Mouse (Mus musculus): Measurements from ENCODE around the gene Snhg11. TPM values are rescaled to one million over a fixed set of nuclear protein-coding genes. Genes with fewer than 3 reads are reported as not detected.
"Not testable (repeated sequence)": the region's sequence is repeated elsewhere in the genome, so short reads cannot be mapped to it uniquely, and the experiment has no call there.

The Snhg11 gene
- total RNA-seq, 2 experiments from 2014 or later, result 0.15 to 0.26 TPM

DNA sequence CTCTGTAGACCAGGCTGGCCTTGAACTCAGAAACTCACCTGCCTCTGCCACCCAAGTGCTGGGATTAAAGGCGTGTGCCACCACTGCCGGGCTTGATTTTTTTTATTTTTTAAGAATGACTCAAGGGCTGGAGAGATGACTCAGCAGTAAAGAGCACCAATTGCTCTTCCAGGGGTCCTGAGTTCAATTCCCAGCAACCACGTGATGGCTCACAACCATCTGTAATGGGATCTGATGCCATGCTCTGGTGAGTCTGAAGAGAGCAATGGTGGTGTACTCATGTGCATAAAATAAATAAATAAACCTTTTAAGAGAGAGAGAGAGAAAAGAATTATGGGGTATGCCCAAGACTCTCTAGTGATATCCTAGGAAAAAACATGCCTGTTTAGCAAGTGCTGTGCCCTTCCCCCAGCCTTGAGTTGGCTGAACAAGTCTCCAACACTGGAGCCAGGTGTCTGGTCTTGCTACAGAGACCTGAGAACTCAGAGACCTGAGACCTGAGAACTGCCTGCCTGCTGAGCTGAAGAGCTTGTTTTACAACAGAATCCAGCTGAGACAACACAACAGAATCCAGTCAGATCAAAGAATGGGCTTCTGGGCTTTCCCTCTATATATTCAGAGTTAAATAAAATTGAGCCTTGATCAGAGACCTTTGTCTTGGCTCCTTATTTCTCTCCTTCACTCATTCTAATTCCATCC, 5.8 kb upstream of the Snhg11 start:
- DNase-seq, result no peak

DNA sequence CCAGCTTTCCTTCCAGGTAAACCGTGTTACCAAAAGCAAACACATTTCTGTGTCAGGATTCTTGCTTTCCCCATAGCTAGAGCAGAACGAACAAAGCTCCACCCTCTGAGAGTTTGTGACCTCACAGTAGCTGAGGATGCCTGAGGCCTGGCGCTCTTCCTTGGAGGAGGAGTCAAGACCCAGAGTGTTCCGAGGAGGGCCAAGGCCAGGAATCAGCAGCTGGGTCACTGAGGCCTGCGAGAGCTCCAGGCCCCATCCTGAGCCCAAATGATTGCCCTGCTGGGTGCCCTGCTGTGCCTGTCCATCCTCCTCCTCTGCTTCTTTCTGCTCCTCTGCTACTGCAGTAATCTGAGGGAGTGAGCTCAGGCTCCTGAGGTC, 5.3 kb upstream of the Snhg11 start:
- DNase-seq, result no peak

- DNase-seq, result no peak
Observed at GRCm38 (mm10) chr2:158373061-158373460, 2.4 kb upstream of the Snhg11 start.

- no peak for DNase-seq
Observed at GRCm38 (mm10) chr2:158373516-158373915, 1.9 kb upstream of the Snhg11 start.

- no peak for DNase-seq
Observed at GRCm38 (mm10) chr2:158376123-158376687, 767 bp downstream of the Snhg11 start.

- no peak for DNase-seq
Observed at GRCm38 (mm10) chr2:158376798-158377197, 1.4 kb downstream of the Snhg11 start.

GRCm38 (mm10) chr2:158377811-158378210, 2.4 kb downstream of the Snhg11 start:
- DNase-seq, result no peak

DNA sequence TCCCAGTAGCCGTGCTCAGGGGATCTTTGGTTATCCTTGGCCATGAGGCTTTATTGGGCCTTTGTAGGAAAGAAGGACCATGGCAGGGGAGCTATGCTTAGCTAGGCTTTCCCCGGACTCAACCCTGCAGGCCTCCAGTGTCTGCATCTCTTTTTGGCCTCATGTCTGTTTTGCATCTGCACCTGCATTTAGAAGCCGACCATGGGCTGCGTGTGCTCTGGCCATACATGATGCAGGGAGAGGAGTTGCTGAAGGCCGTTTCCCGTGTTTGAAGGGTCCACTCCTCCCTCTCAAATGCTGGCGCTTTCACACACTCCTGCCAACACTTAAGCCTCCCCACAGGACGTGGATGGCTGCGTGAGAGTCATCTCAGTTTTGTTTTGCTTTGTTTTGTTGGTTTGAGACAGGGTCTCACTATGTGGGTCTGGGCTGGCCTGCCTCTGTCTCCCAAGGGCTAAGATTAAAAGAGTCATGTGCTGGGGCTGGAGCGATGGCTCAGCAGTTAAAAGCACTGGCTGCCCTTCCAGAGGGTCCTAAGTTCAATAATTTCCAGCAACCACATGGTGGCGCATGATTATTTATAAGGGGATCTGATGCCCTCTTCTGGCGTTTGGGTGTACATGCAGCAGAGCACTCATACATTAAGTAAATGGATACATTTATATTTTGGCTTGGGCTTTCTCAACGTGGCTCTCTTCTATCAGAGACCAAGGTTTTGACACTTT, 4.1 kb downstream of the Snhg11 start:
- peak; percentile 55 to 73 for DNase-seq

DNA sequence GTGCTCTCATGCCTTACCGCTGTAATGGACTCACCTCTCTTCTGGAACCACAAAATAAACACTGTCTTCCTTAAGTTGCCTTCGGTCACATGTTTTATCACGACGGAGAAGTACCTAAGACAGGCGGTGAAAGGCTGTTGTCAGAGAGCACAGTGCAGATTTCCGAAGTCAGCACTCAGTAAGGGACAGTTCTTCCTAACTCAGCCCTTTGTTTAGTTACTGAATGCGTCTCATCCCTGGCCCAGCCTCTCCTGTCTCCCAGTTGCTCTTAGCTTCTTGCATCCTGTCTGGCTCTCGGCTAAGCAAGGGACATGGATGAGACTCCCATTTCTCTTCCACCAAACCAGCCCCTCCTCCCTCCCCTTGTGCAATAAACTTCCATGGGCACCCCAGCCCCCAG, 10.6 kb downstream of the Snhg11 start:
- DNase-seq, result no peak

DNA sequence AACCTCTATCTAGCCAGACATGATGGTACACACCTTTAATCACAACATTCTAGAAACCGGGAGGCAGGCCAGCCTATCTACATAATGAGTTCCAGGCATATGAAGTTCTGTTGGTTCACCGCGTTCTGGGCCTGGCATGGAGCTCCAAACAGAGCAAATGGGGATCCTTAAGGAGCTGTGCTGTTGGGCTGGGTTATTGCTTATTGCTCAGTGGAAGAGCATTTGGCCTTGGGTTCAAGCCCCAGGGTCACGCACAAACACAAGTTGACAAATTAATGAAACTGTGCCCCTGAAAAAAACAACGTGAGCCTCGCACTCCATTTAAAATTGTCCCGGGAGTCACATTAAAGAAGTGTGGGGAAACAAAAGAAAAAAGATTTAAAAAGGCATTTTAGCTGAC, 14.0 kb downstream of the Snhg11 start:
- DNase-seq, result no peak

DNA sequence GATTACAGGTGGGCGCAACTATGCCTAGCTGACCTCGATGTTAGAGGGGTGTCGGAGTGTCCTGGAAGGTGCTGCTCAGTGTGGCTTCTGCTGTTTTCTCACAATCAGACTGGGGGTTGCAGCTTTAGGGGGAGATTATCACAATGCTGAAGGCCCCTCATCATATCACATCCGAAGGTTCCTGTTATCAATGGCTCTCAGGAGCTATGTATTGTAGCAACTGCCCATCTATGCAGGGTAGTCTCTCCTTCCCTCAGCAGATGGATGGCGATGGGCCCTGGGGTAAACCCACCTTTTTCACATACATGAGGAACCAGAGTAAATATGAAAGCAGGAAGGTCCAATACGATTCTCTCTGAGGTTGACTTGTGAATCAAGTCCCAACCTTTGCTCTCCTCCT, 20.9 kb downstream of the Snhg11 start:
- no peak for DNase-seq

DNA sequence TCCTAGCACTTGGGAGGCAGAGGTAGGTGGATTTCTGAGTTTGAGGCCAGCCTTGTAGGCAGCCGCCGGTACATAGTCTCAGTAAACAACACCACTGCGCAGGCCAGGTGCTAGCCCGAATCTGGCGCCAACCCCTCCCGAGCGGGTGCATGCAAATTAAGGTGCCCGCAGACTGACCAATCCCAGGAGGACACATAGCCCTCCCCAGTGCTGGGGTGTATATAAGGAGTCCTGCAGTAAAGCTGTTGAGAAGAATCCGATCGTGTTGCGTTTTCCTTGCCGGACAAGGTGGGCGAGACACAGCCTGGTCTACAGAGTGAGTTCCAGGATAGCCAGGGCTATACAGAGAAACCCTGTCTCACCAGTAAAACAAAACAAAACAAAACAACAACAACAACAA, 21.7 kb downstream of the Snhg11 start:
- not testable (repeated sequence) for DNase-seq

GRCm38 (mm10) chr2:158402915-158403314, 27.5 kb downstream of the Snhg11 start:
- DNase-seq, result no peak

DNA sequence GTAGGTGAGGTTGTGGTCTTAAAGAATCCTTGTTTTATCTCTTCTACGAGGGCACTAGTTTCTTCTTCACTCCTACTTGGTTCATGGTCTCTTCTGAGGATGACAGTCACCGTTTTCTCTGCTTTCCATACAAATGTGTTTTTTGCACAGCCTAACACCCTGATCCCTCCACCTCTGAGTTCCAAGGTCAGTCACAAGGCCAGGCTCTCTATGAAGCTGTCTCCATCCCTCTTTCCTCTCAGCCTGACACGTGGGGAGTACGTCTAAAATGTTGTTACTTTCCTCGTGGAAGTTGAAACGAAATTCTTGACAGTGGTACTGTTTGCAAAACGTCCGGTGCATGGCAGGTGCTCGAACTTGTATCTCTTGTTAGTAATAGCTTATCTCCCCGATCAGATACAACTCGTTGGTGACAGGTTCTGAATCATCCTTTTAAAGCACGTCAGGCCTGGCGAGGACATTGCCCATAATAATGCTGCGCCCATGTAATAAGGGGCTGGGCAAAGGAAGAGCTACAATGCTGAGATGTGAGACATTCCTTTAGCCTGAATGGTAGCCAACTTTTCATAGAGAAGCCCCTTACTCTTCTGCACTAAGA, 33.7 kb downstream of the Snhg11 start:
- no peak for DNase-seq

DNA sequence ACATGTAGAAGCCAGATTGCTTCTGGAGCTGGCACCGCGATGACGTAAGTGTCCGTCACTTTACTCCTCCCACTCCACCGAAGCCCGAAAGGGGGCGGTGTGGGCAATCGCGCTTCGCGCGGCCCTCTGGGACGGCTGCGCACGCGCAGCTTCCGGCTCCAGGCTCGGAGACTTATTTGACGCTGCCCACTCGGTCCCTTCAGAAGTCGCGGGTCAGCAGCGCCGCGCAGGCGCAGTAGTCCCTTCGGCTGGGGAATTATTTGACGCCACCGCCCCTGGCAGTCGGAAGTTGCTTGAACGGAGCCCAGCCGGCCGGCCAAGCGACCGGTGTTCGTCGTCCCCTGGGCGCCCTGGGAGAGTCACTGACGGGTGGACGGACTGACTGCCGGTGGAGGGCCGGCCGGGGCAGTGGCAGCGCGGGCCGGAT, 34.2 kb downstream of the Snhg11 start, which contains the start of gene Ralgapb:
Gene Ralgapb, plus strand, starts transcription at position 254 of the 427 bp plus-strand sequence.
- DNase-seq, result peak; percentile 98 to 99

GRCm38 (mm10) chr2:158410022-158411014, 34.9 kb downstream of the Snhg11 start:
- peak; percentile 26 to 40 for DNase-seq

GRCm38 (mm10) chr2:158413240-158413639, 37.8 kb downstream of the Snhg11 start:
- DNase-seq, result no peak

GRCm38 (mm10) chr2:158415826-158416225, 40.4 kb downstream of the Snhg11 start:
- no peak for DNase-seq

DNA sequence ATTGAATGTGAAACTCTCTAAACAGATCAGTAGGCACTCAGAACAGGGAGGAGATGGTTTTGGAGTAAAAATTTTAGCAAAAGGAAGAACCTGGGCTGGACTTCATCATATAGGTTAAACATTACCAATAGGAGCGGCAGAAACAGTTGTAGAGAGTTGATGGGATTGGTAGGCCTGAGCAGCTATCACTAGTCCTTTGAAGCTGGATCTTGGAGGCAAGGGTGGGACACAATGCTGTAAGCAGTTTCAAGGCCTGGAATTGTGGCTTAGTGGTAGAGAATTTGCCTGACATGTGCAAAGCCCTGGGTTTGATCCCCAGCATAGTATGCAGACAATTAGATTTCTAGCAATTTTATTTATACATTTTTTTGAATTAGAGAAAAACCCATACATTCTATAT, 43.2 kb downstream of the Snhg11 start:
- no peak for DNase-seq

Data from heart, adult 18-20 months (tissue).